Mouse (Mus musculus): ENCODE measurements around the gene Rita1. TPM values are rescaled to one million over a fixed set of nuclear protein-coding genes. Genes with fewer than 3 reads are reported as not detected.

Gene Rita1
- total RNA-seq, 1 experiment from 2014 or later = 1.8 TPM

DNA sequence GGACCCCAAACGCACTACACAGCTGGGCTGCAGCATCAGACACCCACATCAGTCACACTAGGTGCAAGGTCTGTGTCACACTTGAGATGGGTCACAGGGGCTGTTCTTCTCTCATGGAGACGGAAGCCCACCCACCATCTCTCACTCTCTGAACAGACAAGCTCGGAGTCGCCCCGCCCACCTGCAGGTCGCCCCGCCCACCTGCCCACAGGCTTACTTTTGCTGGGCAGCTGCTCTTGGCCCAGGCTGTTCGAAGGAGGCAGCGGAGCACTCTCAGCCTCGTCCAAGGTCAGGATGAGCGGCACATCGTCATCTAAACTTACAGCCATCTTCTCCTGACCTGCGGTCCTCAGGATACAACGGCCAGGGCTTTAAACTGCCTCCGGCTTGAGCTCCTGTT is 27.4 kb downstream of the Rita1 start:
- ATAC-seq (replicated peaks in 1 of 2; ENCODE audit: insufficient read depth in 1 of 2, low FRiP score in 2 of 2, low TSS enrichment in 1 of 2, low read depth in 1 of 2, poor library complexity in 2 of 2, severe bottlenecking in 2 of 2) = no peak

DNA sequence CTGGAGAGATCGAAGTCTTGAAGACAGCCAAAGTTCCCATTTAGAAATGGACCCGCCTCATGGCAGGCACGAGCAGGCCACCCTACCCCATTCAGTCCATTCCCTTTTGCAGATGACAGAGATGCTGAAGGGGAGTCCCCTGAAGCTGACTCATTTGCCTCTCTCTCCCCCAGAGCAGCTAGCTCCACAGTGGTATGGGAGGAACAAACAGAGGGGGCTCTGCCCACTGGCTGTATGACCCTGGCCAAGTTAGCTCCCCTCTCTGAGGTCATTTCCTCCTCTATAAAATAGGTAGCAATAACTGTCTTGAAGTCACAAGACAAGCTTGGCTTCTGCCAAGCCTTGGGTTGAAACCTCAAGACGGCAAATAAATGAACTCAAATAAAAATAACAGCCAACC is 28.9 kb downstream of the Rita1 start:
- ATAC-seq (replicated peaks in 1 of 2; ENCODE audit: insufficient read depth in 1 of 2, low FRiP score in 2 of 2, low TSS enrichment in 1 of 2, low read depth in 1 of 2, poor library complexity in 2 of 2, severe bottlenecking in 2 of 2) = no peak

DNA sequence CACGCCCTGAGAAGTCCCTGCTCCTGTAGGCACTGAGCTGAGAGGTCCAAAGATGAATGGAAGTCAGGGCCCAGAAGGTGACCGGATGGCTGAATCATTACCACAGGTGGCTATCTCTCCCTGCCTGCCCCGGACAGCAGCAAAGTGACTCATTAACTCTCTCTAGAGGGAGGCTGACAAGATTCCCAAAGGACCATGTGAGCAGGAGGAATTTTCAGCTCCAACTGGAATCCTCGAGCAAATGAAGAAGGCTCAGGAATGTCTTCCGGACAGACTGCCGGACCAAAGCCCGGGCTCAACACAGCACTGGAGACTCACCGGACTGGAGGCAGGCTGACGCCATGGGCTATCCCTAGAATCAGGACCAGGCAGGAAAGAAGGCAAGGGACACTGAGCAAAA is 30.4 kb downstream of the Rita1 start:
- ATAC-seq (replicated peaks in 1 of 2; ENCODE audit: insufficient read depth in 1 of 2, low FRiP score in 2 of 2, low TSS enrichment in 1 of 2, low read depth in 1 of 2, poor library complexity in 2 of 2, severe bottlenecking in 2 of 2) = no peak

DNA sequence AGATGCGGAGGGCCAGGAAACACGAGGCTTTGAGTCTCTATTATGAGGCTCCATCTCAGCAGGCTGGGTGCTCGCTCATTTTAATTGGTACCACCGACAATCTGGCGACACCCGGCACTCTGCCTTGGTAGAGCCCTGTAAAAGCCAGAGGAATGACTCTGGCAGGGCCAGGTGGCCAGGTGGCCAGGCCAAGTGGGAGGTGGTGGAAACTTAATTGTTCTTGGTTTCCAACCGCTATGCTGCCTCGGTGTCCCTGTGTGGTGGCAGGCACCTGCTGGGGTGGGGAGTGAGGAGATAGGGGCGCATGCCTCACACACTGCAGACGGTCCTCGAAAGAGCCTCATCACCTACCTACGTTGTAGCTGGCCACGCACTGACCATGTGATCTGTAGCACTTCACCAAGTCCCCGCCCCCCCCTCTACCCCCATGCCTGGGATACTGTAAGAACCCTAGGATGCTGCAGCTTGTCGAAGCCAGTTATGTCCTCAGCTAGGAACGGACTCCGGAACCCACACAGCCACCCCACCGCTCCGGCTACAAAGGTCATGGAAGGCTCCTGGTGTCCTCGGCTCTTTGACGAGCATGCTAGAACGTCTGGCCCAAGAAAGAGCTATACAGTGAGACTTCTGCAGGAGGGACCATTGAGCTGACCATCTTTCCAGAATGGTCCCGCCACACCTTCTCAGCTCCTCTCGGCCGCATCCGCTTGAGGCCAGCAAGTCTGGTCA is 32.3 kb downstream of the Rita1 start:
- no peak for ATAC-seq (replicated peaks in 1 of 2; ENCODE audit: insufficient read depth in 1 of 2, low FRiP score in 2 of 2, low TSS enrichment in 1 of 2, low read depth in 1 of 2, poor library complexity in 2 of 2, severe bottlenecking in 2 of 2)

- peak in 1 of 2 experiments; percentile 16; a peak in 1 of 4 replicates for ATAC-seq (replicated peaks in 1 of 2; ENCODE audit: insufficient read depth in 1 of 2, low FRiP score in 2 of 2, low TSS enrichment in 1 of 2, low read depth in 1 of 2, poor library complexity in 2 of 2, severe bottlenecking in 2 of 2)
These were observed 33.0 kb downstream of the Rita1 start for GRCm38 (mm10) chr5:120579211-120579897.

- peak; percentile 70 to 80 for ATAC-seq (replicated peaks in 1 of 2; ENCODE audit: insufficient read depth in 1 of 2, low FRiP score in 2 of 2, low TSS enrichment in 1 of 2, low read depth in 1 of 2, poor library complexity in 2 of 2, severe bottlenecking in 2 of 2)
These were observed 33.8 kb downstream of the Rita1 start for GRCm38 (mm10) chr5:120578504-120579081.

DNA sequence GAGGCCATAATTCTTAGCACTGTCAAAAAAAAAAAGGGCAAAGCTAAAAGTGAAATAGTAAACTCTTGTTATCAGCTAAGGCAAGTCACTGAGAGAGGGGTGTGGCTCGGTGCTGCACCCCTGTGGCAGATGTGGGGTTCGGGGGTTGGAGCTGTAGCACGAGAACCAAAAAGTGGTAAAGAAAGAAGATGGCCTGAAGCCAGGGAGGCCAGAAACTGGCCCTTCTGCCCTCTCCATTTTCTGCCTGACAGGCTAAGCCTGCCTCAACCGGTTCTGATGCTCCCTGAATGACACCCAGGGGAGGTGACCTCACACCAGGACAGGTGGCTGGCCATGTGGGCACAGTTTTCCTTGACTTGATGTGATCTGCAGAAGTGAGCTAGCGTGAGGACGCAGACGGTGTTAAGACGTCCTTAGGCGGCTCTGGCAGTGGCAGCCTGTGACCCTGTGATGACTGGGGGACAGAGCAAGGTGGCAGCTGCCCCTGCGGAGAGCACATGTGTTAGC is 34.4 kb downstream of the Rita1 start:
- ATAC-seq (replicated peaks in 1 of 2; ENCODE audit: insufficient read depth in 1 of 2, low FRiP score in 2 of 2, low TSS enrichment in 1 of 2, low read depth in 1 of 2, poor library complexity in 2 of 2, severe bottlenecking in 2 of 2) = peak; percentile 30 to 63; a peak in 2 of 4 replicates

GRCm38 (mm10) chr5:120576781-120577301 is 35.5 kb downstream of the Rita1 start:
- no peak for ATAC-seq (replicated peaks in 1 of 2; ENCODE audit: insufficient read depth in 1 of 2, low FRiP score in 2 of 2, low TSS enrichment in 1 of 2, low read depth in 1 of 2, poor library complexity in 2 of 2, severe bottlenecking in 2 of 2)

GRCm38 (mm10) chr5:120574469-120575063 is 37.8 kb downstream of the Rita1 start:
- ATAC-seq (replicated peaks in 1 of 2; ENCODE audit: insufficient read depth in 1 of 2, low FRiP score in 2 of 2, low TSS enrichment in 1 of 2, low read depth in 1 of 2, poor library complexity in 2 of 2, severe bottlenecking in 2 of 2) = no peak

DNA sequence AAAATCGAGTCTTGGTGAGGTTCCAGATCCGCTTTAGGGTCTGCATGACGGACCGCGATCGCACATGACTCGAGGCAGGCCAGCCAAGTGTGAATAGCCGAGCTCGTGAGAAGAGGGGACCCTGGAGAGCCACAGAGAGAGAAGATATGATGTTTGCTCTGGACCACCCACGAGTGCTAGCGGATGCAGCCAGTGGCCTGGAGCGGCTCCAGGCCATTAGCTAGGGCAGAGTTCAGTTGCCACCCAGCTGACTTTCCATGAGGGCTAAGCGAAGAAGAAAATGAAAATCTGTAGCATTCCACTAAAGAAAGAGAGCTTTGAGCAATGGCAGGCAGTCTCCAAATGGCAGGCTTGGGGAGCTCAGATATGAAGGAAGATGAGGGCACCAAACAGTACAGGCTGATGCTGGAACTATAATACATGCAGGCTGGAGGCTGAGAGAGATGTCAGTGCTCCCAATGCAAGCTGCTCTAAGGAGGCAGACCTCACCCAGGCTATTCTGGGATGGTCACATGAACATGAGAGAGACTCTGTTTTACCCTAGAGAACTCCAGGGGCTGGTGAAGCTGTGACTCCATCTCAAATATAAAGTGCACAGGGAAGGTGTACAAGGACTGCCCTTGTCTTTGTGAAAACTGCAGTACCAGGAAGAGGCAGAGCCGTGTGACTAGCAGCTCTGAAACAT is 41.2 kb downstream of the Rita1 start:
- no peak for ATAC-seq (replicated peaks in 1 of 2; ENCODE audit: insufficient read depth in 1 of 2, low FRiP score in 2 of 2, low TSS enrichment in 1 of 2, low read depth in 1 of 2, poor library complexity in 2 of 2, severe bottlenecking in 2 of 2)

DNA sequence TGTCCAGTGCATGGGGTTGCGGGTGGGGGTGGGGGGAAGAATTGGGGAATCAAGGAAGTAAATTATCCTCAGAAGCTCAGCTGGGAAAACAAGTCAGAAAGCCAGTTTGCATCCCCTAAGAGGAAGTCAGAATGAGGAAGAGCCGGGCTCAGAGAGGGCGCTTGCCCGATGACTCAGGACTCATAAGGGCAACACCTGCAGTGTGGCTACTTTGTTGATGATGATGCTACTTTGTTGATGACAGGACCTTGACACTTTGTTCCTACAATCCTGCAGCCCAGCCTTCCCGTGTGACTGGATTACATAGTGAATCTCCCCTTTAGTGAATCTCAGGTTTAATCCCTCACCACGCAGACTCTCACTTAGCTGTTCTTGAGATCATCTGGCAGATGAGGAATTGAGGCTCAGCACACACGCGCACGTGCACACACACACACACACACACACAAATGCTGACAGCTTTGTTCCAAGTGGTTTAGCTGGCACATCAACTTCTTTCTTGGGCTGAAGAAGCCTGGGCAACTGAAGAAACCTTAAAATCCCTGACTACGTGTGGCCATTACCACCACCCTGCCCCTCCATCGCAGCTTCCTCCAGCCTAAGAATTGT is 42.0 kb downstream of the Rita1 start:
- peak; percentile 58 to 77; a peak in 3 of 4 replicates for ATAC-seq (replicated peaks in 1 of 2; ENCODE audit: insufficient read depth in 1 of 2, low FRiP score in 2 of 2, low TSS enrichment in 1 of 2, low read depth in 1 of 2, poor library complexity in 2 of 2, severe bottlenecking in 2 of 2)

DNA sequence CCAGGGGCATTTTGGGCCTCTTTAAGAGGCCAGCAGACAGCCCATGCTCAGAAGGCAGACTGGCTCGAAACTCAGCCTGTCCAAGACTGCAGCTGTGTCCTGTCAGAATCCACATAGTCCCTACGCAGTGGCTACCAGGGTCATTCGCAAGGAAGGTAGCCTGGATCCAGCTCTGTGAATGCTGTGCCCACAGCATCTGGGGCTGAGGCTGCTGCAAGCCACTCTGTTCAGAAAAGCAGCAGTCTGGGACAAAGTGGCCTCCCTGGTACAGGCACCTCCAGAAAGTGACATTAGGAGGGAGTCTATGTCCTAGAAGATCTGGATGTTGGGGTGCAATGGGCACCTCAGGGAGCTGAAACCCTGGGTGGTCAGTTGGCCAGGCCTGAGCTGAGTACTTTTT is 42.6 kb downstream of the Rita1 start:
- no peak for ATAC-seq (replicated peaks in 1 of 2; ENCODE audit: insufficient read depth in 1 of 2, low FRiP score in 2 of 2, low TSS enrichment in 1 of 2, low read depth in 1 of 2, poor library complexity in 2 of 2, severe bottlenecking in 2 of 2)

DNA sequence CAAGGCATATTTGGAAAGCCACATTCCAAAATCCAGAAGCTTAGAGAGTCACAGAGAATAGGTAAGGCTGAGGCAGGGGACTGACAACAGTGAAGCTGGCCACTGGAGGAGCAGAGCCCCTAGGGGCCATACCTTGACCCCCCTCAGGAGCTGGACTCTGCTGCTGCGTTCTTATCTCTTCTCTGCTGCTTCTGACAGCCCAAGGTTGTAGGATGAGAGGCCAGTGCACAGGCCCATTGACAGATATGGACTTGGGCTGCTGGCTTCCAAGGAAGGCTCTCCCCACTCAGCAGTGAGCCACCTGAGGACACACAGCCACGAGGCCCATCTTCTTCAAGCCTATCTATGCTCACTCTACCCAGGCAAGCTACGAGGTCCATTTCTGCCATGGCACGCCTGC is 43.4 kb downstream of the Rita1 start:
- no peak for ATAC-seq (replicated peaks in 1 of 2; ENCODE audit: insufficient read depth in 1 of 2, low FRiP score in 2 of 2, low TSS enrichment in 1 of 2, low read depth in 1 of 2, poor library complexity in 2 of 2, severe bottlenecking in 2 of 2)

DNA sequence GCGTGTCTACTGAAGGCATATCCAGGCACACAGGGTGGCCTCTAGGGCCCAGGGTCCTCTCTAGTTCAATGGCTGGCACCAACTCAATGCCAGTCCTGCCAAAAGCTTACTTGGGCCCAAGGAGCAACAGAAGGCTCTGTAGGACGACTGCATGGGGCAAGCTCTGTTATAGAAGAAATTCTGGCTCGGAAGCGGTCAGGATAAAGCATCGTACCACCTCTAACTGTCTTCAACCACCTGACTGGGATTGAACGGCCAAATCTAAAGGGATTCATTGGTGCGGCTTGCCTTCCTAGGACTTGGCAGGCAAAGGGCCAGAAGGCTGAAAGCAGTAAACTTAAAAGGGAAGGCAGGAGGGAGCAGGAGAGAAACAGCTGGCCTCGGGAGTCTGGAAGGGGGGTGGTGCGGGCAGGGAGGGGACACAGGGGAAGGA is 44.0 kb downstream of the Rita1 start:
- no peak for ATAC-seq (replicated peaks in 1 of 2; ENCODE audit: insufficient read depth in 1 of 2, low FRiP score in 2 of 2, low TSS enrichment in 1 of 2, low read depth in 1 of 2, poor library complexity in 2 of 2, severe bottlenecking in 2 of 2)

GRCm38 (mm10) chr5:120567761-120568211 is 44.6 kb downstream of the Rita1 start:
- no peak for ATAC-seq (replicated peaks in 1 of 2; ENCODE audit: insufficient read depth in 1 of 2, low FRiP score in 2 of 2, low TSS enrichment in 1 of 2, low read depth in 1 of 2, poor library complexity in 2 of 2, severe bottlenecking in 2 of 2)

DNA sequence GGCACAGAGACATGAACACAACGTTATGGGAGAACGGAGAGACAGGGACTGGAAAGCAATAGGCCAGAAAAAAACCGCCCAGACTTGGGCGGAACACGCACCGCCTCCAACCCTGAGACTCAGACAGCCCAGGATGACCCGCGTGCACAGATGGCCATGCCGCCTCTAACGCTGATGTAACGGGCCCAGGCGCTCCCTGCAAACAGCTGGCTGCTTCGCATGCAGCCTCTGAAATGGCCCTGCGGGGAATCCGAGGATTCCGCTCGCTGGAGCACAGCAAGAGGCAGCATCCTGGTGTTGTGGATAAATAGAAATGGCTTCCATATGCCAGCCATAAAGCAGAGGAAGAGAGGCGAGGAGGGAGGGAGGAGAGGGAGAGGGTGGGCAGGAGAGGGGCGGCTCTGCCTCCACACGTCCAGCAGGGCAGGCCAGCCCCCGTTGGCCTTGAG is 45.1 kb downstream of the Rita1 start:
- no peak for ATAC-seq (replicated peaks in 1 of 2; ENCODE audit: insufficient read depth in 1 of 2, low FRiP score in 2 of 2, low TSS enrichment in 1 of 2, low read depth in 1 of 2, poor library complexity in 2 of 2, severe bottlenecking in 2 of 2)
